12 mouse cellular contexts compared by ENCODE assay signal in the genomic region with DNA sequence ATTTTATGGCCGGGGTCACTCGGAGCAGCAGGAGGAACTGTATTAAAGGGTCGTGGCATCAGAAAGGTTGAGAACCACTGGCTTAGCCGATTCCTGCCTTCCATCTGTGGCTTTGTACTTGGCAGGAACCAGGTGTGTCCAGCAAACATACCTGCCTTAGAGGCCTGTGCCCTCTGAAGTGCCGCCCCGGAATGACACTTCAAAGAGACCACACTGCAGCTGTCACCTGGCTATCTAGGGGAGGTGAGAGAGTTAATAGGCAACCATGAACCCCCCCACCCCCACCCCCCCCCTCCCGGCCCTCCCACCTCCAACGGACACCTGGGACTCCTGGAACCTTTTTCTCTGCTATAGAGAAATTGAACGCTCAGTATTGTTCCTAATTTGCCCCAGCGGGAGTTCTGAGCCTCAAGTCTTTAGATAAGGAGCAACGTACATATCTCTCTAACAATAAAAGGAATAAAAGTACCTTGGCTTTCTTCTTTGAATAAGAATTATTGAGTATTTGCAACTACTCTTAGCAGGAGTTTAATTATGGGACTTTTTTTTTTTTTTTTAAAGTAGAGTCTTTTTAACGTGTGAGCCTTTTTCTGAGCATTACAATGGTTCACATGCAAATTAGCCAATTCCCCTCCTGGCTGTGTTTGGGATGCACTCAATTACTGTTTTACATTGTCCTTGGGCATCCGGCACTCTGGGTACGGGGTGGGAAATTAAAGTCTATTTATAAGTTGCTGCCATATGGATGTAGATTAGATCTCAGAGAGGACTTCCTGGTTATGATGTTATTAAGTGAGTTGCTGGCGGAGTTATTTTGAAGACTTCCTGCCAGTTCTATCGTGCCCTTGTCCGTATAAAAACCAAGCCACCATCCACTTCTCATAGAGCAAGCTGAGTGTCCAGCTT. TPM values are rescaled to one million over a fixed set of nuclear protein-coding genes. Genes with fewer than 3 reads are reported as not detected.
A peak's percentile ranks its signal among the peaks of the same experiment; 100 is the strongest.
DNase-seq lines count a peak whose midpoint lies in the region; ATAC-seq and TF ChIP-seq lines count a peak whose summit lies in the region.
"Had no signal": no experiment of that assay in that cellular context is flagged by ENCODE, and none has a peak within 500 bp of the region (broad histone marks: within the 10 kb centered on the region; RNA-seq: fewer than 3 reads in every experiment).

No protein-coding gene starts in this region.

- 33% methylated on average over 17 of the region's 17 CpGs for WGBS in heart, postnatal 0 days
- WGBS in stomach, embryonic 14.5 days: 46% methylated on average over 17 of the region's 17 CpGs

- H3K27me3 ChIP-seq in heart, postnatal 0 days (ENCODE audit: control insufficient read depth, insufficient read depth, low read length): no peaks in the 10 kb centered on the region
- no peaks in the 10 kb centered on the region for H3K27me3 ChIP-seq in C2C12 (ENCODE audit: control insufficient read depth, insufficient read depth, insufficient read length)
- no peaks in the 10 kb centered on the region for H3K27me3 ChIP-seq in stomach, embryonic 14.5 days (ENCODE audit: control insufficient read depth, insufficient read depth, low read length)

- no peak overlapping the region for H3K4me3 ChIP-seq in heart, postnatal 0 days (ENCODE audit: low read depth, low read length)
- H3K4me3 ChIP-seq in C2C12 (ENCODE audit: insufficient read depth, poor library complexity, severe bottlenecking): no peak overlapping the region
- no peak overlapping the region for H3K4me3 ChIP-seq in stomach, embryonic 14.5 days (ENCODE audit: low read depth, low read length)

- ATAC-seq in heart, postnatal 0 days (ENCODE audit: insufficient read depth, low read depth): no peak
- ATAC-seq in activated CD4-positive, CD25-positive, alpha-beta regulatory T cell, adult 4 months: peak; percentile 96
- peak; percentile 84 for ATAC-seq in stomach, embryonic 14.5 days (ENCODE audit: insufficient number of reproducible peaks, insufficient read depth, low FRiP score, low read depth)
- ATAC-seq: hindbrain, postnatal 0 days had no signal

- peak overlapping the region; percentile 54 for H3K27ac ChIP-seq in heart, postnatal 0 days (ENCODE audit: low read depth)
- peak overlapping the region; percentile 23; the same call in 1 of the 2 replicates for H3K27ac ChIP-seq in stomach, embryonic 14.5 days (ENCODE audit: low read length)
- H3K27ac ChIP-seq: hindbrain, postnatal 0 days had no signal

- DNase-seq in heart, postnatal 0 days (ENCODE audit: low spot score): no peak
- DNase-seq in heart, adult 9 months (ENCODE audit: low spot score in 2 of 2): no peak
- no peak for DNase-seq in cerebellum, adult 9-11 months
- no peak for DNase-seq in urinary bladder, postnatal 10 days (ENCODE audit: low spot score)
- DNase-seq: adrenal gland, adult 8-10 months; cerebellum, adult 18-20 months; left cerebral cortex, postnatal 4 days had no signal

- H3K4me2 ChIP-seq in heart, postnatal 0 days (ENCODE audit: low read depth, low read length): peak overlapping the region; percentile 33; the same call in 1 of the 2 replicates
- no peak overlapping the region for H3K4me2 ChIP-seq in stomach, embryonic 14.5 days (replicated peaks; ENCODE audit: low read depth, low read length)

- no peak for TF ChIP-seq CTCF in heart, postnatal 0 days (IDR thresholded peaks at IDR 0.05; ENCODE audit: low read depth)
- no peak for TF ChIP-seq CTCF in C2C12 (IDR thresholded peaks at IDR 0.05; ENCODE audit: control insufficient read depth, insufficient read depth, insufficient read length)

- TF ChIP-seq EP300 in heart, postnatal 0 days (IDR thresholded peaks at IDR 0.05; ENCODE audit: low read depth): no peak

- no peaks in the 10 kb centered on the region for H3K36me3 ChIP-seq in heart, postnatal 0 days (replicated peaks; ENCODE audit: control insufficient read depth, insufficient read depth, low read length)
- no peaks in the 10 kb centered on the region for H3K36me3 ChIP-seq in C2C12 (ENCODE audit: control insufficient read depth, insufficient read depth)
- no peaks in the 10 kb centered on the region for H3K36me3 ChIP-seq in stomach, embryonic 14.5 days (ENCODE audit: control insufficient read depth, insufficient read depth, low read length)
- H3K36me3 ChIP-seq: G1E had no signal

- H3K4me1 ChIP-seq in heart, postnatal 0 days (ENCODE audit: control insufficient read depth, insufficient read depth): peaks cover 22% of the 10 kb centered on the region
- peaks cover 27% of the 10 kb centered on the region; the same call in 1 of the 2 replicates for H3K4me1 ChIP-seq in stomach, embryonic 14.5 days (ENCODE audit: control insufficient read depth, insufficient read depth, low read length)

- no peaks in the 10 kb centered on the region for H3K79me3 ChIP-seq in C2C12 (ENCODE audit: low read depth)

- no peak overlapping the region for H3ac ChIP-seq in C2C12 (ENCODE audit: control insufficient read depth, insufficient read length, low read depth)

- H3K9me3 ChIP-seq in heart, postnatal 0 days (replicated peaks; ENCODE audit: control insufficient read depth, low read length): no peaks in the 10 kb centered on the region
- no peaks in the 10 kb centered on the region for H3K9me3 ChIP-seq in stomach, embryonic 14.5 days (ENCODE audit: control insufficient read depth, low read depth, low read length)
- H3K9me3 ChIP-seq: G1E had no signal

- H3K79me2 ChIP-seq in C2C12 (ENCODE audit: control insufficient read depth, insufficient read depth): no peaks in the 10 kb centered on the region

- H3K9ac ChIP-seq in heart, postnatal 0 days (replicated peaks; ENCODE audit: low read depth, low read length): no peak overlapping the region
- no peak overlapping the region for H3K9ac ChIP-seq in stomach, embryonic 14.5 days (replicated peaks; ENCODE audit: low read depth, low read length)

TF ChIP-seq in C2C12, 6 proteins besides CTCF, POLR2A, EP300 and RAD21:
- TF ChIP-seq FOSL1 (IDR thresholded peaks at IDR 0.05; ENCODE audit: insufficient read depth, low read length, poor library complexity, severe bottlenecking): no peak
- TF ChIP-seq MYOD1 (IDR thresholded peaks at IDR 0.05; ENCODE audit: control insufficient read depth, insufficient read length, low read depth): peak; percentile 30
- no peak for TF ChIP-seq USF1 (IDR thresholded peaks at IDR 0.05; ENCODE audit: low read depth)
- no peak for TF ChIP-seq MAX (IDR thresholded peaks at IDR 0.05)
- no peak for TF ChIP-seq MYOG (IDR thresholded peaks at IDR 0.05; ENCODE audit: control insufficient read depth, extremely low read depth, insufficient read length)
- TF ChIP-seq CEBPB (IDR thresholded peaks at IDR 0.05; ENCODE audit: low read depth): no peak

RNA-seq across cellular contexts. Expression of a gene that starts 53.5 kb away (rescaled TPM):
- total RNA-seq in heart, postnatal 0 days (2014; rRNA removed; ENCODE audit: low replicate concordance): 3.0 and 15.5 TPM in 2 replicates
- 26.3 and 27.2 TPM in 2 replicates for polyA plus RNA-seq in heart, postnatal 0 days (2015; fragmentation: Nextera tagmentation; extraction: Ambion mirVana)
- 111 TPM for polyA plus RNA-seq in C2C12 (2012; fragmentation: generic; extraction: Trizol)
- 1 to 10 TPM; 4.9 to 5.6 TPM for polyA plus RNA-seq in activated CD4-positive, CD25-positive, alpha-beta regulatory T cell, adult 4 months (2017; shearing (Covaris generic))
- 56.3 and 60.2 TPM in 2 replicates for polyA plus RNA-seq in stomach, embryonic 14.5 days (2014; fragmentation: Nextera tagmentation; extraction: Ambion mirVana)
